14 mouse cellular contexts compared by ENCODE assay signal in genomic region chr6:149311778-149312177, GRCm38 (mm10). TPM values are rescaled to one million over a fixed set of nuclear protein-coding genes. Genes with fewer than 3 reads are reported as not detected.
A peak's percentile ranks its signal among the peaks of the same experiment; 100 is the strongest.
DNase-seq lines count a peak whose midpoint lies in the region; ATAC-seq and TF ChIP-seq lines count a peak whose summit lies in the region.
"Had no signal": no experiment of that assay in that cellular context is flagged by ENCODE, and none has a peak within 500 bp of the region (broad histone marks: within the 10 kb centered on the region; RNA-seq: fewer than 3 reads in every experiment).

No protein-coding gene starts in this region.

- H3K4me2 ChIP-seq in neural tube, embryonic 12.5 days (replicated peaks) = 0 out of 2 replicates have a peak overlapping the region, but pooled peaks have one; percentile 9

- intact Hi-C loops in gastrocnemius, adult 2 months (cut with DNase I) = no loop called here
- intact Hi-C loops in left cerebral cortex, postnatal 25 days (cut with DNase I) = no loop called here

- no peak for DNase-seq in gastrocnemius, adult 2 months
- DNase-seq in gastrocnemius, postnatal 25 days = no peak
- DNase-seq in neural tube, embryonic 10.5 days (ENCODE audit: extremely low spot score, low spot score) = no peak
- peak; percentile 13 to 30 for DNase-seq in adrenal gland, postnatal 36 days
- no peak for DNase-seq in urinary bladder, postnatal 14 days (ENCODE audit: low spot score)
- DNase-seq in cerebellum, adult 11 months = no peak
- no peak for DNase-seq in left cerebral cortex, postnatal 25 days (ENCODE audit: low spot score in 2 of 2)
- DNase-seq: cerebellum, postnatal 25 days; right cerebral cortex, postnatal 25 days had no signal

- no peak for ATAC-seq in neural tube, embryonic 12.5 days (ENCODE audit: low FRiP score, low read depth)
- ATAC-seq: forebrain, embryonic 13.5 days; inflammation-experienced regulatory T-cells, adult 6 months had no signal

- H3K36me3 ChIP-seq in neural tube, embryonic 12.5 days = peaks cover 18% of the 10 kb centered on the region; the same call in 1 of the 2 replicates

- H3K4me1 ChIP-seq in neural tube, embryonic 12.5 days = peaks cover 14% of the 10 kb centered on the region

- peak overlapping the region; percentile 97 for H3K27ac ChIP-seq in gastrocnemius, adult 2 months
- H3K27ac ChIP-seq in neural tube, embryonic 12.5 days = no peak overlapping the region
- H3K27ac ChIP-seq: embryonic facial prominence, embryonic 13.5 days; forebrain, embryonic 13.5 days; kidney, postnatal 0 days had no signal

- peak overlapping the region; percentile 80 for H3K4me3 ChIP-seq in gastrocnemius, adult 2 months
- no peak overlapping the region for H3K4me3 ChIP-seq in neural tube, embryonic 12.5 days
- H3K4me3 ChIP-seq: embryonic facial prominence, embryonic 13.5 days had no signal

- no peak for TF ChIP-seq CTCF in gastrocnemius, adult 2 months (IDR thresholded peaks at IDR 0.05)

- H3K27me3 ChIP-seq in neural tube, embryonic 12.5 days (replicated peaks) = no peaks in the 10 kb centered on the region
- H3K27me3 ChIP-seq: embryonic facial prominence, embryonic 13.5 days; forebrain, embryonic 13.5 days had no signal

- H3K9ac ChIP-seq in neural tube, embryonic 12.5 days = no peak overlapping the region
- H3K9ac ChIP-seq: embryonic facial prominence, embryonic 13.5 days; forebrain, embryonic 13.5 days had no signal

- WGBS in neural tube, embryonic 12.5 days = 97% methylated on average over 1 of the region's 1 CpGs

- H3K9me3 ChIP-seq in neural tube, embryonic 12.5 days = no peaks in the 10 kb centered on the region
- H3K9me3 ChIP-seq: embryonic facial prominence, embryonic 13.5 days; forebrain, embryonic 13.5 days had no signal

RNA-seq across cellular contexts. Expression of gene Resf1, which starts 2.6 kb away (rescaled TPM):
- total RNA-seq in gastrocnemius, adult 2 months (2021) = 10 to 100 TPM; 14.9 to 27.7 TPM
- 10 to 100 TPM; 12.1 to 21.7 TPM for total RNA-seq in gastrocnemius, postnatal 25 days (2021)
- 39.6 and 41.6 TPM in 2 replicates for polyA plus RNA-seq in neural tube, embryonic 12.5 days (2016; fragmentation: Nextera tagmentation; extraction: Ambion mirVana)
- 10 to 100 TPM; 33.2 to 34.1 TPM for total RNA-seq in adrenal gland, postnatal 36 days (2021)
- total RNA-seq in left cerebral cortex, postnatal 25 days (2021) = 10 to 100 TPM; 18.1 to 18.8 TPM

Comparison
In these comparisons a context has a peak if more than half of its experiments do, and no peak if none do; other contexts are left out.
1. DNase-seq: peak in adrenal gland, postnatal 36 days (2 of 2); none in gastrocnemius, adult 2 months (single experiment), gastrocnemius, postnatal 25 days (single experiment), neural tube, embryonic 10.5 days (single experiment), urinary bladder, postnatal 14 days (single experiment), cerebellum, adult 11 months (single experiment) and left cerebral cortex, postnatal 25 days (0 of 2).